Mouse (Mus musculus) 3134 (cell line): Measurements from ENCODE around the gene Gm21861.
"Not testable (repeated sequence)": the region's sequence is repeated elsewhere in the genome, so short reads cannot be mapped to it uniquely, and the experiment has no call there.

Source experiments
- DNase-seq: peaks from one replicate; pipeline ENCODE4 v3.0.0-alpha.2; 2011; ENCODE audit warnings: low spot score; ENCODE audit not compliant: insufficient read length; ENCODE audit errors: extremely low read depth

The Gm21861 gene

DNA sequence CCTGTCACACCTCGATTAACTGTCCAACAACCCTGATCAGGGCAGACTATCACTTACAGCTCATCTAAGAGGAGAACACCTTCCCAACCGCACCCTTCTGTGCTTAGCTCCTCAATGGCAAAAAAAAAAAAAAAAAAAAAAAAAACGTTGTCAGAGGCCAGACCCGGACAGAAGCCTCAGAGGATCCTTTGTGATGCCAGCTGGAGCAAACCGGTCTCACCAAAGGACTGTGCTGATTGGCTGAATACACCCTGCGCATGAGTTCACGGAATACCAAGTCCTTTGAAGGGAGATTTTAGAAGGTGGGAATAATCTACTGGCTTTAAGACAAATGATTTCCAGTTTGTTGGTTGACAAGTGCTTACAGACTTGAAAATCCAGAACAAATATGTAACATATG lies at the start of gene Gm21861:
TSS of gene Gm21861 (minus strand) at position 101 of the 400 bp plus-strand sequence.
- not testable (repeated sequence) for DNase-seq
